Mouse (Mus musculus): ENCODE measurements around the gene Disc1.

GRCm38 (mm10) chr8:125060904-125061303 lies 6.9 kb downstream of the Disc1 start:
- TF ChIP-seq MYC (IDR thresholded peaks at IDR 0.05; ENCODE audit: low read depth, low read length) = no peak
- no peak for TF ChIP-seq HCFC1 (IDR thresholded peaks at IDR 0.05; ENCODE audit: low read depth, low read length)
- no peak for TF ChIP-seq POLR2A (IDR thresholded peaks at IDR 0.05; ENCODE audit: low read depth, low read length)
- TF ChIP-seq EP300 (IDR thresholded peaks at IDR 0.05; ENCODE audit: low read length) = no peak
- TF ChIP-seq MAX (IDR thresholded peaks at IDR 0.05; ENCODE audit: low read length) = no peak
- no peak for TF ChIP-seq RCOR1 (conservative IDR thresholded peaks at IDR 0.05; ENCODE audit: low read depth, low read length)
- no peak for TF ChIP-seq USF2 (conservative IDR thresholded peaks at IDR 0.05; ENCODE audit: low read depth, low read length)
- TF ChIP-seq E2F4 (IDR thresholded peaks at IDR 0.05; ENCODE audit: insufficient replicate concordance, low read depth, low read length) = no peak
- no peak for TF ChIP-seq ZKSCAN1 (IDR thresholded peaks at IDR 0.05; ENCODE audit: borderline replicate concordance, low read depth, low read length)
- TF ChIP-seq CTCF (conservative IDR thresholded peaks at IDR 0.05 in 1 of 2, IDR thresholded peaks at IDR 0.05 in 1 of 2; ENCODE audit: low read depth in 2 of 2, low read length in 2 of 2) = no peak
